Mouse (Mus musculus): ENCODE data around the gene Mlf1. TPM values are rescaled to one million over a fixed set of nuclear protein-coding genes. Genes with fewer than 3 reads are reported as not detected.
A peak's percentile ranks its signal among the peaks of the same experiment; 100 is the strongest.

Gene Mlf1
- polyA plus RNA-seq, 1 experiment from 2014 or later: 383 TPM

DNA sequence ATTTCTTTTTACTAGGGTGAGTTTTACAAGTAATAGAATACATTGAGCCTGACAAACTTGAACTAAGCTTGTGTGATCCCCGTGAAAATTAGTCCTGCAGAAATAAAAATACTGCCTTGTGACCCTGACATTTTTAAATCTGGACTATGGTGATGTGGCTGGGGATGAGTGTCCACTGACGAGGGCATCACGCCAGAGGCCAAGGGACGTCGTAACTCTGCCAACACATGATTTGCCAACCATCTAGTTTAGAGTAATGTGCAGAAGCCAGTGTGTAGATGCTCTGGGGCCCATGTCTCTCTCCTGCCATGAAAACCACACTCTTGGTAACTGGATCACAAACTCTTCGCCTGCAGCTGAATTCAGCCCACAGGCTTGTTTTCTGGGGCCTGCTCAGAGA is 6.4 kb upstream of the Mlf1 start:
- Histone ChIP-seq H3K27ac (no peak overlapping the region; the same call in 1 of the 2 replicates), H3K9me3 (replicated peaks) (no peaks in the 10 kb centered on the region), H3K9ac (no peak overlapping the region), H3K27me3 (no peaks in the 10 kb centered on the region), H3K4me1 (replicated peaks) (peaks cover 29% of the 10 kb centered on the region), H3K4me2 (no peak overlapping the region), H3K36me3 (no peaks in the 10 kb centered on the region), H3K4me3 (no peak overlapping the region)
- no peak for ATAC-seq (replicated peaks; ENCODE audit: insufficient number of reproducible peaks, insufficient read depth, low FRiP score, low read depth)
- WGBS: 64% methylated on average over 6 of the region's 6 CpGs

DNA sequence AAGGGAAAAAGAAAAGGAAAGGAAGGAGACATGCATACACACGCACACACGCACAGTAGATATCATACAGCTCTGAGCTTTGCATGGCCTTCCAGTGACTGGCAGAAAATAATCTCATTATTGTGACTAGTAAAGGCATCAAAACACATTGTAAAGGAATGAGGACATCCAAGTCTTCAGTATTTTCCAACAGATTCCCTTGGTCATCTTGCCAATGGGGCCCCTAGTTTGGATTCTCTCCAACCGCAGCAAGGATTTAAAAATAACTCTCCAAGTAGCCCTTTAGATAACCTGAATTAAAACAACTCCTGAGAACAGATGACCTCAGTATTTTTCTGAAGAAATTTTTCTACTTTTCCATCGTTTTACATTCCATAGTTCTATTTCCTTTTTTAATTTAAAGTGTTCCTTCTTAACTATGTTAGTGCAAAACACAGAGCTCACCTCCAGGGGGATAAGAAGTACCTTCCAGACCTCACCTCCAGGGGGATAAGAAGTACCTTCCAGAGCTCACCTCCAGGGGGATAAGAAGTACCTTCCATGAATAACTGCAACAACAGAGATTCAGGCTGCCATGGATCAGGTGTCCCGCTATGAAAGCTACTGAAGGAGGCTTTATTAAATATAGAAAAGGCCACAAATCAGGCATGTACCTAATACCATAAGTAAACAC is 4.4 kb upstream of the Mlf1 start:
- peaks cover 29% of the 10 kb centered on the region for H3K4me1 ChIP-seq (replicated peaks)
- no peaks in the 10 kb centered on the region for H3K36me3 ChIP-seq
- H3K27me3 ChIP-seq: no peaks in the 10 kb centered on the region
- 44% methylated on average over 5 of the region's 5 CpGs for WGBS
- H3K27ac ChIP-seq: peak overlapping the region; percentile 71
- H3K9ac ChIP-seq: no peak overlapping the region
- H3K4me2 ChIP-seq: peak overlapping the region; percentile 34
- H3K4me3 ChIP-seq: no peak overlapping the region
- no peaks in the 10 kb centered on the region for H3K9me3 ChIP-seq (replicated peaks)
- no peak for ATAC-seq (replicated peaks; ENCODE audit: insufficient number of reproducible peaks, insufficient read depth, low FRiP score, low read depth)

DNA sequence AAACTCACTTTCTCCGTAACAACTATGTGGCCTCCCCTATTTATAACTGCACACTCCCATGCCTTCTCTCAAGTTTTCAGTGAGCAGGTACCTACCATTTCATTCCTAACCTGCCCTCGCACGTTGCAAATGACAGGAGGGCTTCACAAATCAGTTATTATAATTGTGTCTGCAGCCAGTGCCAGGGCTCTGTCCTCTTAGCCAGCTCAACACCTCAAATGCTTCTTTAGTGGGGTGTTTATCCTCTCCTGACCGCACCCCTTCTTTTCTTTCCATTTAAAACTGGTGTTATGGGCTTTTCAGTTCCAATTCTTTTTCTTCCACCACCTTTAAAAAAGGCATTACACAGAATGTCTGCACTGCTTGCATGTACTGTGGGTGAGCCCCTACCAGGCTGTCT is 1.7 kb upstream of the Mlf1 start:
- WGBS: 44% methylated on average over 4 of the region's 4 CpGs
- no peak overlapping the region for H3K9ac ChIP-seq
- H3K27me3 ChIP-seq: no peaks in the 10 kb centered on the region
- no peaks in the 10 kb centered on the region for H3K36me3 ChIP-seq
- H3K4me2 ChIP-seq: peak overlapping the region; percentile 41
- no peak overlapping the region for H3K4me3 ChIP-seq
- H3K4me1 ChIP-seq (replicated peaks): peaks cover 31% of the 10 kb centered on the region
- H3K9me3 ChIP-seq (replicated peaks): no peaks in the 10 kb centered on the region
- no peak for ATAC-seq (replicated peaks; ENCODE audit: insufficient number of reproducible peaks, insufficient read depth, low FRiP score, low read depth)
- H3K27ac ChIP-seq: peak overlapping the region; percentile 91

DNA sequence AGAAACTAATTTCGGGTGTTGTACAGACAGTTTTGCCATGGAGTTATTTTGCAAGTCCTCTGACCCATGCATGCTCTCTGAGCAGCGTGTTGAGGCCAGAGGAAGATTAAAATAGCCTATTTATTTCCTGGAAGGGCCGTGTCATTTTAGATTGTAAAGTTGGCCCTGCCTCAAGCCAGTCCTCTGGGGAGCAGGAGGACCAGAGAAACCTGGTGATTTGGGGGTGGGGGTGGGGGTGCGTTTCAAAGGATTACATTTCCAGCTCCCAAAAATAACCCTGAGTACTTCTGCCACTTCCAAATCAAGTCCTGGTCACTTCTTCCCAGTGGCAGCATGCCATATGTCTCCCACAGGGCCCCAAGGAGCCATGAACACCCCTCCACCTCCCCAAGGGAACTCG is 1.1 kb upstream of the Mlf1 start:
- no peak overlapping the region for H3K4me3 ChIP-seq
- H3K27me3 ChIP-seq: no peaks in the 10 kb centered on the region
- H3K27ac ChIP-seq: peak overlapping the region; percentile 91
- H3K9me3 ChIP-seq (replicated peaks): no peaks in the 10 kb centered on the region
- no peaks in the 10 kb centered on the region for H3K36me3 ChIP-seq
- peak overlapping the region; percentile 41 for H3K4me2 ChIP-seq
- WGBS: 29% methylated on average over 5 of the region's 5 CpGs
- H3K9ac ChIP-seq: no peak overlapping the region
- peaks cover 28% of the 10 kb centered on the region for H3K4me1 ChIP-seq (replicated peaks)
- peak; percentile 51 for ATAC-seq (replicated peaks; ENCODE audit: insufficient number of reproducible peaks, insufficient read depth, low FRiP score, low read depth)

DNA sequence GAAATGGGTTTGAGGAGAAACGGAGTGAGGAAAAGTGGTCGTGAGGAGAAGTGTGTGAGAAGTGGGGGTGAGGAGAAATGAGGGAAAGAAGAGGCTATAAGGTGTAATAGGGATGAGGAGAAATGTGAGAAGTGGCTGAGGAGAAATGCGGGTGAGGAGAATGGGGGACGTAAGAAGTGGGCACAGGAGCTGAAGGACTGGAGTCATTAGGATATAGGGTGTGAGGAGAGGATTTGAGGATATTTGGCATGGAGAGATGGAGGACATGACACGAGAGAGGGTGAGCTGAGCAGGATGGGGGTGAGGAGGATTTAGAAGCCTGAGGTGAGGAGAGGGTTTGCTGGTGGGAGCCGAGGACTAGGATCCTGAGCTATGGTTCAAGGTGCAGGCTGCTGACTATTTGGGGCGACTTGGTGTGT is 472 bp downstream of the Mlf1 start:
- H3K4me1 ChIP-seq (replicated peaks): peaks cover 22% of the 10 kb centered on the region
- H3K9me3 ChIP-seq (replicated peaks): no peaks in the 10 kb centered on the region
- no peaks in the 10 kb centered on the region for H3K27me3 ChIP-seq
- peak overlapping the region; percentile 68 for H3K9ac ChIP-seq
- H3K27ac ChIP-seq: peak overlapping the region; percentile 74
- H3K4me2 ChIP-seq: peak overlapping the region; percentile 85
- ATAC-seq (replicated peaks; ENCODE audit: insufficient number of reproducible peaks, insufficient read depth, low FRiP score, low read depth): no peak
- H3K36me3 ChIP-seq: no peaks in the 10 kb centered on the region
- WGBS: 25% methylated on average over 7 of the region's 7 CpGs
- H3K4me3 ChIP-seq: peak overlapping the region; percentile 71

DNA sequence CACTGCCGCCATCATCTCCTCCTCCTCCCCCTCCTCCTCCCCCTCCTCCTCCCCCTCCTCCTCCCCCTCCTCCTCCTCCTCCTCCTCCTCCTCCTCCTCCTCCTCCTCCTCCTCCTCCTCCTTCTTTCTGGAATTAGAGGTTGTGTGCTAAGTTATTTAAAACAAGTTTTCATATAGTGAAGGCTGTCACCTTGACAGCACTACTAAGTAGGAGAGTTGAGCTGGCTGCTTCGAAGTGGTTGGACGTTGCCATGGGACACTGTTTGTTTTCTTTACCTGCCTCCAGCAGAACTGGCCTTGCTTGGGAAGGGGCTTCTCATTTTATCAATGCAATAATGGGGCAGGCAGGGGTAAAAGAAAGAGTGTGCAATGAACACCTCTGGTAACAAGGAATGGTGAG is 1.2 kb downstream of the Mlf1 start, which contains the start of gene Gm17402:
Gm17402 (minus strand) TSS at position 101 of the 400 bp plus-strand sequence.
- H3K4me3 ChIP-seq: peak within 1 kb of the TSS; percentile 71
- no peak for ATAC-seq (replicated peaks; ENCODE audit: insufficient number of reproducible peaks, insufficient read depth, low FRiP score, low read depth)
- H3K4me2 ChIP-seq: peak within 1 kb of the TSS; percentile 85
- no peaks in the 10 kb centered on the region for H3K36me3 ChIP-seq
- no peaks in the 10 kb centered on the region for H3K9me3 ChIP-seq (replicated peaks)
- peaks cover 19% of the 10 kb centered on the region for H3K4me1 ChIP-seq (replicated peaks)
- WGBS: 10% methylated on average over 3 of the region's 3 CpGs
- peak within 1 kb of the TSS; percentile 74 for H3K27ac ChIP-seq
- no peaks in the 10 kb centered on the region for H3K27me3 ChIP-seq
- H3K9ac ChIP-seq: peak within 1 kb of the TSS; percentile 68

DNA sequence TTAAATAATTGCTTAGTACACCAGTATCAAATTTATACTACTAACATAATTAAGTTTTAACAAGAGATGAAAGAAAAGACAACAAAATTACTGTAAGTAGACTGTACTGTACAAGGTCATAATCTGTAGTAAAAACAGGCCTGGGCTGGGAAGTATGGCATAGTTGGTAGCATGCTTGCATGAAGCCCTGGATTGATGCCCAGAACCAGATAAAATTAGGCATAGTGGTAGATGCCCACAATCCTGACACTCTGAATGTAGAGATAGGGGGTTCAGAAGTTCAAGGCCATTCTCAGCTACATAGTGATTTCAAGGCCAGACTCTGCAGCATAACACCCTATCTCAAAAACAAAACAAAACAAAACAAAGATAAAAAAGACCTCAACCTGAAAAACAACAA is 4.3 kb downstream of the Mlf1 start:
- H3K4me2 ChIP-seq: no peak overlapping the region; the same call in 1 of the 2 replicates
- H3K4me3 ChIP-seq: no peak overlapping the region
- peaks cover 7% of the 10 kb centered on the region; the same call in 1 of the 2 replicates for H3K4me1 ChIP-seq (replicated peaks)
- no peaks in the 10 kb centered on the region for H3K27me3 ChIP-seq
- peak overlapping the region; percentile 58; the same call in 1 of the 2 replicates for H3K27ac ChIP-seq
- H3K9ac ChIP-seq: no peak overlapping the region
- ATAC-seq (replicated peaks; ENCODE audit: insufficient number of reproducible peaks, insufficient read depth, low FRiP score, low read depth): peak; percentile 62; the same call in 1 of the 2 replicates
- H3K36me3 ChIP-seq: no peaks in the 10 kb centered on the region
- H3K9me3 ChIP-seq (replicated peaks): no peaks in the 10 kb centered on the region

DNA sequence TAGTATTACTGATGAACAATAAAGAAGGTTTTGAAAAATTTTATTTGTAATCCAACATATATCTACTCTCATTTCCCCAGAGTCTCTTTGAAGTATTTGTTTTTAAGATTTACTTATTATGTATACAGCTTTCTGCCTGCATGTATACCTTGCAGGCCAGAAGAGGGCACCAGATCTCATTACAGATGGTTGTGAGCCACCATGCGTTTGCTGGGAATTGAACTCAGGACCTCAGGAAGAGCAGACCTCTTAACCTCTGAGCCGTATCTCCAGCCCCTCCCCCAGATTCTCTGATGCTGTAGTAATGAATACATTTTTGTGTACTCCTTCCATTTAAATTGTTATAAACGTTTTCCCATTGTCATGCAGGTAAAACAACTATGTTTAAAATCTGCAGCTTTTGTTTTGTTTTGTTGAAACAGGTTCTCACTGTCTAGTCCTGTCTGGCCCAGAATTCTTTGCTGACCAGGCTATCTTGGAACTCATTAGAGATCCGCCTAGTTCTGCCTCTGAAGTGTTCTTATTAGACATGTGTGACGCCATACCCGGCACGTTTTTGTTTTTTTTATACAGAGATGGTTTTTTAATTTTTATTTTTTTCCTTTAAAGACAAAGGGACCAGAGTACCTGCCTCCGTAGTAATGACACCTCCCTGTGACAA is 55.6 kb downstream of the Mlf1 start:
- no peaks in the 10 kb centered on the region for H3K27me3 ChIP-seq
- 0 out of 2 replicates have a peak, but pooled peaks cover 7% of the 10 kb centered on the region for H3K9me3 ChIP-seq (replicated peaks)
- H3K4me1 ChIP-seq (replicated peaks): peaks cover 7% of the 10 kb centered on the region
- no peak overlapping the region for H3K27ac ChIP-seq
- WGBS: 34% methylated on average over 8 of the region's 8 CpGs
- peak overlapping the region; percentile 92; the same call in 1 of the 2 replicates for H3K9ac ChIP-seq
- peak overlapping the region; percentile 99 for H3K4me3 ChIP-seq
- H3K4me2 ChIP-seq: peak overlapping the region; percentile 73
- peaks cover 23% of the 10 kb centered on the region; the same call in 1 of the 2 replicates for H3K36me3 ChIP-seq
- ATAC-seq (replicated peaks; ENCODE audit: insufficient number of reproducible peaks, insufficient read depth, low FRiP score, low read depth): no peak

DNA sequence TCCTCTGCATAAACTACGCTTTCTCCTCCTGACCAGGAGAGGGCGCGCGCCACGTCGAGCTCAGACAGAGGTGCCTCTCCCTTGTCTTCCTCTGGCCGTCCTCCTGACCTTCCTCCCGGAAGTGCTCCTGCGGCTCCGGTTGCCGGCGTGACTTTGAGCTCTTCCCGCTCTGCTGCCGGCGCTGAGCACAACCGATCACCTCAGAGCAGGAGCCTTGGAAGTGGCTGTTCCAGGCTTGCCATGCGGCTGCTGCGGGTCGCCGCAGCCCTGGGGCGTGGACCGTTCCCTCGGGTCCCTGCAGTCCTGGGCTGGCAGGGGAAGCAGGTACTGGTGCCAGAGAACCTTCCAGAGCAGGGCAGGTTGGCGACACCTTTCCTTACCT is 56.1 kb downstream of the Mlf1 start, which contains the start of gene Gfm1:
Gfm1 (plus strand) TSS at position 98 of the 382 bp plus-strand sequence.
- peak; percentile 85 for ATAC-seq (replicated peaks; ENCODE audit: insufficient number of reproducible peaks, insufficient read depth, low FRiP score, low read depth)
- under 1% methylated on average over 24 of the region's 24 CpGs for WGBS
- H3K27ac ChIP-seq: peak within 1 kb of the TSS; percentile 57

DNA sequence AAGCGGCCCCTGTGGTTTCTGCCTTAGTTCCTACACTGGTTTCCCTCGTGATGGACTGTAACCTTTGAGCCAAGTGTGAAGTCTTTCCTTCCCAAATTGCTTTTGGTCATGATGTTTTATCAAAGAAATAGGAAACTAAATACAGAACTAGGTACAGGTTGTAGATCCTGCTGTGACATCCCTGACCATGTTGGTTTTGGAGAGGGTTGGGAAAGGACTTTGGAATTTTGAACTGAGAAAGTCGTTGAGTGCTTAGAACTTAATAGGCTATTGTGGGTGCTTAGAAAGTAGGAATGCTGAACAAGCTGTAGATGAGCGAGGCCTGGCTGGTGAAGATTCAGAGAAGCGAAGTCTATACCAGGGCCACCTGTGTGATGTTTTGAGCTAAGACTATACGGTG is 60.1 kb downstream of the Mlf1 start:
- Histone ChIP-seq H3K27ac (no peak overlapping the region), H3K4me1 (replicated peaks) (peaks cover 7% of the 10 kb centered on the region), H3K4me3 (no peak overlapping the region), H3K27me3 (no peaks in the 10 kb centered on the region), H3K9me3 (replicated peaks) (no peaks in the 10 kb centered on the region), H3K4me2 (no peak overlapping the region), H3K36me3 (peaks cover 58% of the 10 kb centered on the region), H3K9ac (no peak overlapping the region)
- ATAC-seq (replicated peaks; ENCODE audit: insufficient number of reproducible peaks, insufficient read depth, low FRiP score, low read depth): no peak
- 93% methylated on average over 6 of the region's 6 CpGs for WGBS

More for the DNA sequence above, 56.1 kb downstream of the Mlf1 start, which contains the start of gene Gfm1:
- Histone ChIP-seq H3K4me2 (peak within 1 kb of the TSS; percentile 73), H3K9ac (peak within 1 kb of the TSS; percentile 92), H3K36me3 (peaks cover 23% of the 10 kb centered on the region; the same call in 1 of the 2 replicates), H3K4me3 (peak within 1 kb of the TSS; percentile 99), H3K4me1 (replicated peaks) (peaks cover 7% of the 10 kb centered on the region), H3K9me3 (replicated peaks) (0 out of 2 replicates have a peak, but pooled peaks cover 7% of the 10 kb centered on the region), H3K27me3 (no peaks in the 10 kb centered on the region)

DNA sequence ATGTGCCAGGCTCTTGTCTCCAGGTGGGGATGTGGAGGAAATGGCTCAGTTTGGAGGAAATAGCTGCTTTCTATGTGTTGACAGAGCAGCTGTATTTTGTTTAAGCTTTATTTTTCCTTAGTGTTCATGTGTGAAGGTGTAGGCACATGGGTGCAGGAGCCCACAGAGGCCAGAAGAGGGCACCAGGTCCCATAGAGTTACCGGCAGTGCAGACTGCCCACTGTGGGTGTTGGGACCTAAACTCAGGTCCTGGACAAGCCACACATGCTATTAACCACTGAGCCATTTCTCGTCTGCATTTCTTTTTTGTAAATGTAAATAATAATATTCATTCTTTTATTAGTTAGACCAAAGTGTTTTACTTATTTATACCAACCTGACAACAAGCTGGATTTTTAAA is 73.2 kb downstream of the Mlf1 start:
- no peak overlapping the region for H3K4me2 ChIP-seq
- H3K36me3 ChIP-seq: peaks cover 69% of the 10 kb centered on the region
- no peak for ATAC-seq (replicated peaks; ENCODE audit: insufficient number of reproducible peaks, insufficient read depth, low FRiP score, low read depth)
- no peak overlapping the region for H3K4me3 ChIP-seq
- H3K27ac ChIP-seq: no peak overlapping the region
- H3K9me3 ChIP-seq (replicated peaks): no peaks in the 10 kb centered on the region
- no peak overlapping the region for H3K9ac ChIP-seq
- H3K4me1 ChIP-seq (replicated peaks): no peaks in the 10 kb centered on the region
- no peaks in the 10 kb centered on the region for H3K27me3 ChIP-seq
- WGBS: 94% methylated on average over 2 of the region's 2 CpGs
